Mouse (Mus musculus) liver, postnatal 0 days (tissue): ENCODE measurements around the gene Glrb.

Experiments
- CTCF ChIP-seq: sonication (generic); IDR thresholded peaks from 2 replicates; pipeline ENCODE4 v1.5.1; 2016; ENCODE audit warnings: antibody characterized with exemption, low read depth
- EP300 ChIP-seq: IDR thresholded peaks from 2 replicates; pipeline ENCODE4 v1.6.1; 2016; ENCODE audit warnings: antibody characterized with exemption, low read depth, mild to moderate bottlenecking

DNA sequence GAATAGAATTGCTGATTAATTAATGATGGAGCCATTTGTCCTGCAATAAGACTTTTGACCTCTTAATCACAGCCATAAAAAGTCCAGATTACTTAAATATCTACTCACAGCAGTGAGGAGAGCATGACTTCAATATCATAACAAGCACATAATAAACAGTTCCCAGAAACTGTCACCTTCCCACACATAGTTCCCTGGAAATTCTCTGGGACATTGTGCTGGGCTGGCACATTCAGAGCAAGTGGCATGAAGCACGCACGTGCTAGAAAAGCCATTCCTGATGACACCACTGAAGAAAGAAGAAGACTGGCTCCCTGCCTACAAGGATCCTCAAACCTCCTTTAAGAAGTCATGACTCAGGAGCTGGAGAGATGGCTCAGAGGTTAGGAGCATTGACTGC is 67.8 kb downstream of the Glrb start:
- TF ChIP-seq CTCF: no peak
- TF ChIP-seq EP300: no peak
